Mouse (Mus musculus) brain, embryonic 14.5 days (tissue): ENCODE measurements around the gene Pdrg1.

Experiments
- CTCF ChIP-seq: fragments of 200-500 bp; IDR thresholded peaks from 2 replicates; pipeline ENCODE4 v1.5.1; 2012; ENCODE audit warnings: inconsistent platforms, mild to moderate bottlenecking, moderate library complexity, borderline replicate concordance; ENCODE audit not compliant: insufficient read depth, insufficient read length; ENCODE audit errors: extremely low read depth
- POLR2A ChIP-seq: fragments of 200-500 bp; IDR thresholded peaks from 2 replicates; pipeline ENCODE4 v1.6.1; 2012; ENCODE audit warnings: mild to moderate bottlenecking, inconsistent platforms, borderline replicate concordance; ENCODE audit not compliant: poor library complexity, insufficient read depth, insufficient read length, severe bottlenecking; ENCODE audit errors: extremely low read depth

- TF ChIP-seq CTCF (no peak), POLR2A (no peak)
Observed at GRCm38 (mm10) chr2:153033545-153034230, 18.5 kb upstream of the Pdrg1 start.
